Mouse (Mus musculus) small intestine, adult 2 months (tissue): ENCODE measurements at regions not wholly inside any gene's neighbourhood (a gene's known extent, or its start where the extent isn't known, plus 50 kb on each side); places are given as distances from the start of the nearest gene placed in this dataset.

Experiments
- CTCF ChIP-seq: fragments of 200-500 bp; IDR thresholded peaks from 2 replicates; pipeline ENCODE4 v1.5.1; 2012; ENCODE audit warnings: low read depth, mild to moderate bottlenecking, control low read depth, inconsistent platforms, low read length, moderate library complexity, mixed read lengths; ENCODE audit not compliant: insufficient replicate concordance, insufficient read length; ENCODE audit errors: extremely low read depth
- POLR2A ChIP-seq: fragments of 200-500 bp; IDR thresholded peaks from 2 replicates; pipeline ENCODE4 v1.6.1; 2012; ENCODE audit warnings: low read depth, mild to moderate bottlenecking, control low read depth, inconsistent platforms, low read length, moderate library complexity

DNA sequence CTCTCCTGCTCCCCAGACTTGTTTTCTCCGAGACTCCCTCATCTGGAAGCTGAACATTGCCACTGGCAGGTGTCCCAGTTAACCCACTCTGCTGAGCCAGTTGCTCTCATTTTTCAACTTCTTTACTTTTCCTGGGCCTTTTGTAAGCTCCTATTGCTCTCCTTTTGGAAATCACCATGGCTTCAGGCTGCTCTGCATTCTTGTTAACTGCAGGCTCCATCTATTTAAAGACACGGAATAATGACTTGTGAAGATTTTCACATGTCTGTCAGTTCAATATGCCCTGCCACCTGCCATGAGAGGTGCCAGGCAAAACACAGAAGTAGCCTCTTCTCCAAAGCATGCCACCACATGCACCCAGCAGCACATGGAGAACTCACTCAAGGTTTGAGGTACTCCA, 1009.9 kb downstream of the Car8 start:
- TF ChIP-seq POLR2A (no peak), CTCF (no peak)
